Mouse (Mus musculus): ENCODE measurements around the gene Rpl19.

Rpl19 gene

GRCm38 (mm10) chr11:98052129-98052988 is 25.8 kb downstream of the Rpl19 start:
- peak; percentile 66 for DNase-seq (ENCODE audit: low read depth, low spot score)

DNA sequence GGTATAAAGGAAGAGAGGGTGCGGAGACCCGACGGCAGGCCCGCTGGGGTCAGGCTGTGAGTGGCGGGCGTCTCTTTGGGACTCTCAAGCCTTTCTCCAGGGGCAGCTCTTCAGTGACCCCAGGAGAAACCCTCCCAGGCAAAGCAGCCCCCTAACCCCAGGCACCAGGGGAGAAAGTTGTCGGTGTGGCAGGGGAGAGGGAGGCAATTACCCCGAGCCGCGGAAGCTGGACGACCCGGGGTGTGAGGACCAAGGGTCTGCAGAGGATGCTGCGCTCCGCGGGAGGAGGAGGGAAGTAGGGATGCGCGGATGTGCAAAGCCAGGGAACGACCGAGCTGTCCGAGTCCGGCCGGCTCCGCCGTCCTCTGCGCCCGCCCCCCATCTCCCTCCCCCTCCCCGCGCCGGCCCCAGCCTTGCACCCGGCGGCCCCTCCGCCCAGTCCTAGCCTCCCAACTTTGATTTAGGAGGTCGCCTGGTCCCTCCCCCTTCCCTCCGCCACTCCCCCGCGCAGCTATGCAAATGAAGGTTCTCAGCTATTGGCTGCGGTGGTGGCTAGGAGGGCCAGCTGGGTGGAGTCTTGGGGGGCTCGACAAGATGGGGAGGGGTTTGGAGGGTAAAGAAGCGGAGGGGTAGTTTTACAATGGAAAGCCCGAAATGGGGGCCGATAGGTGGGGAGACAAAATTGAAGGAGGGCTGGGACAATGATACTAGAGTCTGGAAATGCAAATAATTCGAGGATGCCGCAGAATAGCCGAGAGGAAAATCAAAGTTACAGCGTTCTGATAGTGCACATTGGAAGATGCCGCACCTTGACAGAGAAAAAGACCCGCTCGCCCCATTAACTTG is 26.7 kb downstream of the Rpl19 start, which contains the start of gene Stac2:
Gene Stac2 (minus strand): TSS at position 474 of the 846 bp plus-strand sequence.
- peak; percentile 96 for DNase-seq (ENCODE audit: low read depth, low spot score)

GRCm38 (mm10) chr11:98057466-98057865 is 31.0 kb downstream of the Rpl19 start:
- DNase-seq (ENCODE audit: low read depth, low spot score) = peak; percentile 94

GRCm38 (mm10) chr11:98057998-98058397 is 31.5 kb downstream of the Rpl19 start:
- DNase-seq (ENCODE audit: low read depth, low spot score) = peak; percentile 97

- no peak for DNase-seq (ENCODE audit: low read depth, low spot score)
Measured at GRCm38 (mm10) chr11:98059662-98060061, 33.2 kb downstream of the Rpl19 start.

- no peak for DNase-seq (ENCODE audit: low read depth, low spot score)
Measured at GRCm38 (mm10) chr11:98060104-98060692, 33.7 kb downstream of the Rpl19 start.

DNA sequence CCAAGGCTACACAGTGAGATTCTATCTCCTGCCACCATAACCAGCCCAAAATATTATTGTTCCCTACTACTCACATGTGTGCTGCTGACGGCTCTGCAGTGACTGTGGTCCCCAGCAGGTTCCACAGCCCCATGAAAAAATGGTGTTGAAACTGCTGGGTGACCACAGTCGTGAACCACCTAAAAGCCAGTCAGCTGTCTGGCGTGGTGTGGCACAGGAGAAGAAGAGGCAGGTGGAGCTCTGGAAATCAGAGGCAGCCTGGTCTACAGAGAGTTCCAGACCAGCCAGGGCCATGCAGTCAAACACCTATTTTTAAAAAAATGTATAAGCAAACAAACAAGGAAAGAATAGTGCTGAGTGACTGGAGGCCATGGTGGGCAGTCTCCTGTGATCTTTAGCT is 34.9 kb downstream of the Rpl19 start:
- no peak for DNase-seq (ENCODE audit: low read depth, low spot score)

- no peak for DNase-seq (ENCODE audit: low read depth, low spot score)
Measured at GRCm38 (mm10) chr11:98061904-98062562, 35.5 kb downstream of the Rpl19 start.

DNA sequence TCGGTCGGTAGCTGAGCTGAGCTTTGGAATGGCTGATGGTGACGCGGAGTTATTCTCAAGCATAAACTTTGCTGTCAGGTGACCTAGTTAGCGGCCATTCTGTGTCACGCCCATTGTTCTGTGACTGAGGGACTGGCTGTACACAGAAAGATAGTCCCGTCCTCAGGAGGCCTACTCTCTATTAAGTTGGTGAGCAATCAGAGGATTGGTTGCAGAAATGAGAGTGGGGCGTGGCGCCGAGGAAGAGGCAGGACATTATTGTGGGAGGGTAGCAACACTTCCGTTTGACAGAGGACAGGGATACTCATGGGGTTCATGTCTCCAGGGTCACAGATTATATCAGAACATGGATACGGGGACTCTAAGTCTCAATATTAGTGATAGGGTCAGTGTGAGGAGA is 39.7 kb downstream of the Rpl19 start:
- peak; percentile 44 for DNase-seq (ENCODE audit: low read depth, low spot score)

DNA sequence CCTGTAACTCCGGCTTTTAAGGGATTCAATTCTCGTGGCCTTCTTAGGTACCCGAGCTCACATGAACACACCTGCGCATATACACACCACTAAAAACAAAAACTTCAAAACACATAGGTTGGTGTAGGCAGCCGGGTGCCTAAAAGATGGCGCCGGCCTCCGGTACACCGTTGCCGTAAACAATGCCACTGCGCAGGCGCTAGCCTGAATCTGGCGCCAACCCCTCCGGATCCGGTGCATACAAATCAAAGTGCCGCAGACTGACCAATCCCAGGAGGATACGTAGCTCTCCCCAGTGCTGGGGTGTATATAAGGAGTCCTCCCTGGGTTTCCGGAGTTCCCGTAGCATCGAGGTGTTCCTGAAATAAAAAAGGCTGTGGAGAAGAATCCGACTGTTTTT is 40.7 kb downstream of the Rpl19 start:
- DNase-seq (ENCODE audit: low read depth, low spot score) = peak; percentile 95

DNA sequence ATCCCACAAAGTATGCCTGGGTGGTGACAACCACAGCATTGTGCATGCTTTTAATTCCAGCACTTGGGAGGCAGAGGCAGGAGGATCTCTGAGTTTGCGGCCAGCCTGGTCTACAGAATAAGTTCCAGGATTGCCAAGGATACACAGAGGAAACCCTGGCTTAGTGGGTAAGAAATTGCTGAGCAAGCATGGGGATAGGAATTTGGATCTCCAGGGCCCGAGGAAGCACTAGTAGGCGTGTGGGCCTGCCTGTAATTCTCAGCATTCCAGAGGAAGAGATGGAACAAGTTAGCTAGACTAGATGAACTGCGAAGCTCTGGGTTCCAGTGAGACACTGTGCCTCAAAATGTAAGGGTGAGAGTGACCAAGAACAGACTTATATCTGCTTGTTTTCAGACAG is 46.9 kb downstream of the Rpl19 start:
- DNase-seq (ENCODE audit: low read depth, low spot score) = peak; percentile 62

DNA sequence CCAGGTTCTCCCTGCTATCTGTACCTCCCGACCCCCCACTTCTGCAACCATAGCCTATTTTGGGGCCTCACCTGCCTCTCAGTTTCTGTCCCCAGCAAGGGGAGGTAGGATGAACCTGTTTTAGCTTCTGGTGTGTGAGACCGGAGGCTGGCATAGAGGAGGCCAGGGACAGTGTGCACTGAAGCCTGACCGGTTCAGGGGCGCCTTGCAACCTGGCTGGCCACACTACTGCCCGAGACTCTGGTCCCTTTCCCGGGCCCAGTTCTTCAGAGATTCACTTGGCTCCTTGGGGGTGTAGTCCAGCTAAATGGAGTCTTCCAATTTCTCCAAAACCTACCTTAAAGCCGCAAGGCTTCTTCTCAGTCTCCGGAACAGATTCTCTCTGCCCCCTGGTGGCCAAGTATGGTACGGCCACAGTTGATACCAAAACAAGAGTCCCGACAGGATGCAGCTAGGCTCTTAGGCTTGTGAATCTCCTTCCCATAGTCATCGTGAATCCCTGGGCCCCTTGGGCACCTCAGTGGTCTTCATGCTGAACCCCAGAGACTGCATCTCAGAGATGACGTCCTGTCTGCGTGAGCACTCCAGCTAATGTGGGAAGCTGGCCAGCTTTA is 48.8 kb downstream of the Rpl19 start:
- peak; percentile 89 for DNase-seq (ENCODE audit: low read depth, low spot score)

DNA sequence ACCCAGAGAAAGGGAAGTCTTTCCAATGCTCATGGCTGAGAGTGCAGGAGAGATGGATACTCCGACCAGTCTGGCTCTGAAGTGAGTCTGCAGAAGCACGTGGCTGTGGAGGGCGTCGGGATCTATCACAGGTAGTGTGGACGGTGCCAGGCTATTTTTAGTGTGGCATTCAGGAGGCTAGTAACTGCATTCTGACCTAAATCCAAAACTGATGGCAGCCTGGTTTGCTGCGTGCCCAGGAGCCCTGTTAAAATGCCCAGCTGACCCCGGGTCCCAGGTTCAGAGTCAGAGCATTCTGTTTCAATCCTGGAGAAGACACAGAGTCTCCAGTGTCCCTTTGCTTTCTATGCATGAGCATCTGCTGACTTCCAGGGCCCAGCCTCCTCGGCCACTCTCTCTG is 50.6 kb downstream of the Rpl19 start:
- no peak for DNase-seq (ENCODE audit: low read depth, low spot score)

Measured in R1 (cell line).